Mouse (Mus musculus) kidney, adult 2 months (tissue): ENCODE measurements around the gene Zfp189. TPM values are rescaled to one million over a fixed set of nuclear protein-coding genes. Genes with fewer than 3 reads are reported as not detected.
A peak's percentile ranks its signal among the peaks of the same experiment; 100 is the strongest.

Experiments used
- DNase-seq: peaks from one replicate; pipeline ENCODE4 v3.0.0; 2021
- H3K27ac ChIP-seq: fragments of 200-500 bp; 2 replicates; pipeline ENCODE4 v1.5.1; 2012; ENCODE audit warnings: low read depth, low read length, control low read depth, inconsistent platforms; ENCODE audit not compliant: insufficient read depth
- H3K27me3 ChIP-seq: fragments of 200-500 bp; replicated peaks from 2 replicates; pipeline ENCODE4 v1.6.1; 2012; ENCODE audit warnings: mild to moderate bottlenecking, moderate library complexity, low read length, inconsistent platforms; ENCODE audit not compliant: control insufficient read depth, insufficient read depth
- H3K36me3 ChIP-seq: fragments of 200-500 bp; 2 replicates; pipeline ENCODE4 v1.6.1; 2012; ENCODE audit warnings: mild to moderate bottlenecking, moderate library complexity, low read length, inconsistent platforms; ENCODE audit not compliant: control insufficient read depth, insufficient read depth
- H3K4me1 ChIP-seq: fragments of 200-500 bp; 2 replicates; pipeline ENCODE4 v1.6.1; 2011; ENCODE audit warnings: low read length; ENCODE audit not compliant: control insufficient read depth, insufficient read depth
- H3K4me3 ChIP-seq: fragments of 200-500 bp; 2 replicates; pipeline ENCODE4 v1.5.1; 2011; ENCODE audit warnings: mild to moderate bottlenecking, low read depth, low read length, control low read depth; ENCODE audit not compliant: insufficient read depth
- CTCF ChIP-seq: fragments of 200-500 bp; conservative IDR thresholded peaks from 2 replicates; pipeline ENCODE4 v1.5.1; 2011; ENCODE audit warnings: low read depth, mild to moderate bottlenecking, control low read depth, low read length, moderate library complexity, mixed read lengths; ENCODE audit not compliant: insufficient read depth, insufficient read length
- POLR2A ChIP-seq: fragments of 200-500 bp; IDR thresholded peaks from one replicate; pipeline ENCODE4 v1.6.1; 2011; ENCODE audit warnings: low read depth, low read length, control low read depth
- WGBS: fragments of 180-500 bp; shearing (Covaris S2); methylation state at CpG from one replicate; pipeline ENCODE4 v1.1.7; 2018; 5-methylcytosine and 5-hydroxymethylcytosine counted together
- polyA plus RNA-seq: library from polyadenylated mRNA; depleted of rRNA; stranded (reverse); fragments of >200 nt; gene quantifications from 2 replicates; pipeline ENCODE4 v1.2.3, GENCODE M21; 2012; rRNA removed

Zfp189 gene
- polyA plus RNA-seq, 1 experiment: 2.5 TPM

- 27% methylated on average over 5 of the region's 5 CpGs for WGBS
- no peak for TF ChIP-seq POLR2A
- H3K27ac ChIP-seq: peak overlapping the region; percentile 25; the same call in 1 of the 2 replicates
- peak; percentile 80 for DNase-seq
- no peaks in the 10 kb centered on the region; the same call in 1 of the 2 replicates for H3K36me3 ChIP-seq
- no peak overlapping the region for H3K4me3 ChIP-seq
- no peaks in the 10 kb centered on the region for H3K27me3 ChIP-seq
- H3K4me1 ChIP-seq: peaks cover 8% of the 10 kb centered on the region
Observed at GRCm38 (mm10) chr4:49553380-49553779, 32.4 kb downstream of the Zfp189 start.

- Histone ChIP-seq H3K27ac (no peak overlapping the region), H3K36me3 (no peaks in the 10 kb centered on the region), H3K4me3 (no peak overlapping the region), H3K4me1 (peaks cover 18% of the 10 kb centered on the region), H3K27me3 (no peaks in the 10 kb centered on the region)
- 99% methylated on average over 7 of the region's 7 CpGs for WGBS
- TF ChIP-seq POLR2A (no peak), CTCF (no peak)
- no peak for DNase-seq
Observed at GRCm38 (mm10) chr4:49557375-49557774, 36.4 kb downstream of the Zfp189 start.

GRCm38 (mm10) chr4:49558181-49558580 lies 37.2 kb downstream of the Zfp189 start:
- no peak for DNase-seq
- H3K4me1 ChIP-seq: peaks cover 15% of the 10 kb centered on the region
- H3K4me3 ChIP-seq: no peak overlapping the region
- no peaks in the 10 kb centered on the region for H3K36me3 ChIP-seq
- WGBS: 90% methylated on average over 2 of the region's 2 CpGs
- H3K27ac ChIP-seq: no peak overlapping the region
- H3K27me3 ChIP-seq: no peaks in the 10 kb centered on the region
- TF ChIP-seq CTCF: no peak
- no peak for TF ChIP-seq POLR2A

- H3K4me1 ChIP-seq: peaks cover 15% of the 10 kb centered on the region; the same call in 1 of the 2 replicates
- WGBS: 36% methylated on average over 20 of the region's 20 CpGs
- H3K36me3 ChIP-seq: no peaks in the 10 kb centered on the region
- no peak for TF ChIP-seq CTCF
- TF ChIP-seq POLR2A: no peak
- no peaks in the 10 kb centered on the region for H3K27me3 ChIP-seq
- DNase-seq: peak; percentile 98
- H3K27ac ChIP-seq: peak overlapping the region; percentile 47; the same call in 1 of the 2 replicates
- H3K4me3 ChIP-seq: no peak overlapping the region
Observed at GRCm38 (mm10) chr4:49559915-49560772, 39.2 kb downstream of the Zfp189 start.

- no peaks in the 10 kb centered on the region for H3K36me3 ChIP-seq
- H3K27ac ChIP-seq: no peak overlapping the region
- peak; percentile 88 for DNase-seq
- H3K4me3 ChIP-seq: no peak overlapping the region
- H3K4me1 ChIP-seq: no peaks in the 10 kb centered on the region; the same call in 1 of the 2 replicates
- H3K27me3 ChIP-seq: no peaks in the 10 kb centered on the region
- TF ChIP-seq CTCF: peak; percentile 59
- no peak for TF ChIP-seq POLR2A
- 14% methylated on average over 3 of the region's 3 CpGs for WGBS
Observed at GRCm38 (mm10) chr4:49567613-49568012, 46.6 kb downstream of the Zfp189 start.

GRCm38 (mm10) chr4:49572194-49572593 lies 51.2 kb downstream of the Zfp189 start:
- H3K36me3 ChIP-seq: no peaks in the 10 kb centered on the region
- no peak for TF ChIP-seq POLR2A
- TF ChIP-seq CTCF: no peak
- 83% methylated on average over 4 of the region's 4 CpGs for WGBS
- no peaks in the 10 kb centered on the region; the same call in 1 of the 2 replicates for H3K4me1 ChIP-seq
- no peaks in the 10 kb centered on the region for H3K27me3 ChIP-seq
- H3K27ac ChIP-seq: no peak overlapping the region
- H3K4me3 ChIP-seq: no peak overlapping the region
- DNase-seq: no peak

Other genes with a start within 250 kb of the Zfp189 start
- 69.7 and 73.4 TPM in 2 replicates for gene Acnat2, start 113.0 kb upstream of the Zfp189 start, polyA plus RNA-seq
- gene Acnat1, start 47.3 kb upstream of the Zfp189 start, polyA plus RNA-seq: 41.7 and 46.9 TPM in 2 replicates
- 4.4 and 5.7 TPM in 2 replicates for gene Baat, start 14.6 kb upstream of the Zfp189 start, polyA plus RNA-seq
- gene Mrpl50, start 83 bp upstream of the Zfp189 start, polyA plus RNA-seq: 14.7 and 21.2 TPM in 2 replicates
- gene Aldob, start 28.4 kb downstream of the Zfp189 start, polyA plus RNA-seq: 4,876 and 5,164 TPM in 2 replicates
- 35.8 and 45.9 TPM in 2 replicates for gene Tmem246, start 76.7 kb downstream of the Zfp189 start, polyA plus RNA-seq
- 14.1 and 15.3 TPM in 2 replicates for gene Rnf20, start 110.8 kb downstream of the Zfp189 start, polyA plus RNA-seq
- 0.02 TPM in 1 of 2 replicates, not detected in the other for gene Ppp3r2, start 160.8 kb downstream of the Zfp189 start, polyA plus RNA-seq